Mouse (Mus musculus): ENCODE results near the gene Hnf1b.

- TF ChIP-seq CTCF (conservative IDR thresholded peaks at IDR 0.05; ENCODE audit: low read length), result no peak
- TF ChIP-seq POU5F1 (IDR thresholded peaks at IDR 0.05; ENCODE audit: borderline replicate concordance, low read length), result no peak
- no peak for TF ChIP-seq NANOG (IDR thresholded peaks at IDR 0.05; ENCODE audit: borderline replicate concordance, low read length)
These were observed 64.6 kb downstream of the Hnf1b start for GRCm38 (mm10) chr11:83914501-83914900.

Data from E14TG2a.4 (cell line).